Mouse (Mus musculus) lung, postnatal 0 days (tissue): Measurements from ENCODE around the gene Fggy.

Experiments
- CTCF ChIP-seq: IDR thresholded peaks from 2 replicates; pipeline ENCODE4 v1.5.1; 2016; ENCODE audit warnings: antibody characterized with exemption, mild to moderate bottlenecking
- EP300 ChIP-seq: IDR thresholded peaks from 2 replicates; pipeline ENCODE4 v1.6.1; 2016; ENCODE audit warnings: antibody characterized with exemption, mild to moderate bottlenecking, control low read depth

GRCm38 (mm10) chr4:95644048-95644447 lies 86.7 kb downstream of the Fggy start:
- TF ChIP-seq CTCF (no peak), EP300 (no peak)
